Mouse (Mus musculus): ENCODE results near the gene Ppfia3. TPM values are rescaled to one million over a fixed set of nuclear protein-coding genes. Genes with fewer than 3 reads are reported as not detected.

Gene Ppfia3
- total and polyA plus RNA-seq, 2 experiments from 2014 or later = 31.6 to 104 TPM

- ATAC-seq (ENCODE audit: low FRiP score) (peak; percentile 45), DNase-seq (ENCODE audit: low spot score) (peak; percentile 51)
- no peak for TF ChIP-seq CTCF (IDR thresholded peaks at IDR 0.05)
- Histone ChIP-seq H3K9me3 (ENCODE audit: low read length) (no peaks in the 10 kb centered on the region), H3K4me2 (ENCODE audit: low read depth, low read length, poor library complexity, severe bottlenecking) (peak overlapping the region; percentile 91), H3K9ac (replicated peaks; ENCODE audit: low read length, poor library complexity, severe bottlenecking) (peak overlapping the region; percentile 71), H3K27me3 (ENCODE audit: insufficient read depth, low read length) (no peaks in the 10 kb centered on the region), H3K36me3 (ENCODE audit: insufficient read depth, low read length) (no peaks in the 10 kb centered on the region), H3K4me1 (ENCODE audit: insufficient read depth, low read length) (no peaks in the 10 kb centered on the region), H3K4me3 (ENCODE audit: low read depth, low read length) (peak overlapping the region; percentile 60), H3K27ac (ENCODE audit: low read depth, low read length) (peak overlapping the region; percentile 80)
- WGBS = 2% methylated on average over 22 of the region's 22 CpGs
Measured at GRCm38 (mm10) chr7:45332685-45333425, 34.0 kb downstream of the Ppfia3 start.

GRCm38 (mm10) chr7:45331502-45331901, 35.3 kb downstream of the Ppfia3 start:
- no peaks in the 10 kb centered on the region for H3K4me1 ChIP-seq (ENCODE audit: insufficient read depth, low read length)
- DNase-seq (ENCODE audit: low spot score) (no peak), ATAC-seq (ENCODE audit: low FRiP score) (no peak)
- no peak overlapping the region for H3K9ac ChIP-seq (replicated peaks; ENCODE audit: low read length, poor library complexity, severe bottlenecking)
- no peak overlapping the region for H3K4me3 ChIP-seq (ENCODE audit: low read depth, low read length)
- 87% methylated on average over 6 of the region's 6 CpGs for WGBS
- H3K36me3 ChIP-seq (ENCODE audit: insufficient read depth, low read length) = 0 out of 2 replicates have a peak, but pooled peaks cover 5% of the 10 kb centered on the region
- no peaks in the 10 kb centered on the region for H3K9me3 ChIP-seq (ENCODE audit: low read length)
- H3K4me2 ChIP-seq (ENCODE audit: low read depth, low read length, poor library complexity, severe bottlenecking) = no peak overlapping the region
- no peak overlapping the region for H3K27ac ChIP-seq (ENCODE audit: low read depth, low read length)
- no peaks in the 10 kb centered on the region for H3K27me3 ChIP-seq (ENCODE audit: insufficient read depth, low read length)
- TF ChIP-seq CTCF (IDR thresholded peaks at IDR 0.05) = peak; percentile 29; the same call in 1 of the 2 replicates

- H3K4me3 ChIP-seq (ENCODE audit: low read depth, low read length) = no peak overlapping the region
- H3K9ac ChIP-seq (replicated peaks; ENCODE audit: low read length, poor library complexity, severe bottlenecking) = no peak overlapping the region
- peaks cover 11% of the 10 kb centered on the region; the same call in 1 of the 2 replicates for H3K36me3 ChIP-seq (ENCODE audit: insufficient read depth, low read length)
- H3K4me2 ChIP-seq (ENCODE audit: low read depth, low read length, poor library complexity, severe bottlenecking) = no peak overlapping the region
- no peaks in the 10 kb centered on the region for H3K9me3 ChIP-seq (ENCODE audit: low read length)
- 80% methylated on average over 13 of the region's 13 CpGs for WGBS
- no peak overlapping the region for H3K27ac ChIP-seq (ENCODE audit: low read depth, low read length)
- no peaks in the 10 kb centered on the region for H3K4me1 ChIP-seq (ENCODE audit: insufficient read depth, low read length)
- ATAC-seq (ENCODE audit: low FRiP score) (no peak), DNase-seq (ENCODE audit: low spot score) (no peak)
- H3K27me3 ChIP-seq (ENCODE audit: insufficient read depth, low read length) = no peaks in the 10 kb centered on the region
- TF ChIP-seq CTCF (IDR thresholded peaks at IDR 0.05) = no peak
Measured at GRCm38 (mm10) chr7:45328841-45329475, 37.9 kb downstream of the Ppfia3 start.

GRCm38 (mm10) chr7:45325800-45326199, 41.0 kb downstream of the Ppfia3 start:
- ATAC-seq (ENCODE audit: low FRiP score) (no peak), DNase-seq (ENCODE audit: low spot score) (no peak)
- Histone ChIP-seq H3K9me3 (ENCODE audit: low read length) (no peaks in the 10 kb centered on the region), H3K27me3 (ENCODE audit: insufficient read depth, low read length) (no peaks in the 10 kb centered on the region), H3K27ac (ENCODE audit: low read depth, low read length) (no peak overlapping the region), H3K36me3 (ENCODE audit: insufficient read depth, low read length) (peaks cover 12% of the 10 kb centered on the region; the same call in 1 of the 2 replicates), H3K4me2 (ENCODE audit: low read depth, low read length, poor library complexity, severe bottlenecking) (no peak overlapping the region), H3K4me1 (ENCODE audit: insufficient read depth, low read length) (no peaks in the 10 kb centered on the region), H3K4me3 (ENCODE audit: low read depth, low read length) (no peak overlapping the region), H3K9ac (replicated peaks; ENCODE audit: low read length, poor library complexity, severe bottlenecking) (no peak overlapping the region)
- 0 out of 2 replicates have a peak, but pooled peaks have one; percentile 19 for TF ChIP-seq CTCF (IDR thresholded peaks at IDR 0.05)

GRCm38 (mm10) chr7:45323069-45323468, 43.8 kb downstream of the Ppfia3 start:
- Histone ChIP-seq H3K4me3 (ENCODE audit: low read depth, low read length) (no peak overlapping the region), H3K36me3 (ENCODE audit: insufficient read depth, low read length) (peaks cover 20% of the 10 kb centered on the region), H3K4me2 (ENCODE audit: low read depth, low read length, poor library complexity, severe bottlenecking) (no peak overlapping the region), H3K9ac (replicated peaks; ENCODE audit: low read length, poor library complexity, severe bottlenecking) (no peak overlapping the region), H3K4me1 (ENCODE audit: insufficient read depth, low read length) (no peaks in the 10 kb centered on the region), H3K9me3 (ENCODE audit: low read length) (no peaks in the 10 kb centered on the region), H3K27ac (ENCODE audit: low read depth, low read length) (no peak overlapping the region), H3K27me3 (ENCODE audit: insufficient read depth, low read length) (no peaks in the 10 kb centered on the region)
- TF ChIP-seq CTCF (IDR thresholded peaks at IDR 0.05) = no peak
- DNase-seq (ENCODE audit: low spot score) (no peak), ATAC-seq (ENCODE audit: low FRiP score) (no peak)
- 93% methylated on average over 5 of the region's 5 CpGs for WGBS

- Histone ChIP-seq H3K9me3 (ENCODE audit: low read length) (no peaks in the 10 kb centered on the region), H3K4me2 (ENCODE audit: low read depth, low read length, poor library complexity, severe bottlenecking) (no peak overlapping the region), H3K27ac (ENCODE audit: low read depth, low read length) (no peak overlapping the region), H3K9ac (replicated peaks; ENCODE audit: low read length, poor library complexity, severe bottlenecking) (no peak overlapping the region), H3K36me3 (ENCODE audit: insufficient read depth, low read length) (peaks cover 27% of the 10 kb centered on the region), H3K4me3 (ENCODE audit: low read depth, low read length) (no peak overlapping the region), H3K27me3 (ENCODE audit: insufficient read depth, low read length) (no peaks in the 10 kb centered on the region), H3K4me1 (ENCODE audit: insufficient read depth, low read length) (no peaks in the 10 kb centered on the region)
- WGBS = 87% methylated on average over 4 of the region's 4 CpGs
- no peak for DNase-seq (ENCODE audit: low spot score)
- TF ChIP-seq CTCF (IDR thresholded peaks at IDR 0.05) = no peak
- ATAC-seq (ENCODE audit: low FRiP score) = no peak
Measured at GRCm38 (mm10) chr7:45322245-45322644, 44.6 kb downstream of the Ppfia3 start.

All from midbrain, postnatal 0 days (tissue).